Mouse (Mus musculus): ENCODE data around the gene Ubr7. TPM values are rescaled to one million over a fixed set of nuclear protein-coding genes. Genes with fewer than 3 reads are reported as not detected.

Gene Ubr7
- polyA plus RNA-seq, 1 experiment from 2014 or later, result 25.6 TPM

GRCm38 (mm10) chr12:102723861-102724260 lies 33.9 kb upstream of the Ubr7 start:
- Histone ChIP-seq H3K9ac (no peak overlapping the region), H3K36me3 (no peaks in the 10 kb centered on the region), H3K4me1 (replicated peaks) (peaks cover 4% of the 10 kb centered on the region), H3K27ac (peak overlapping the region; percentile 33; the same call in 1 of the 2 replicates), H3K9me3 (replicated peaks) (no peaks in the 10 kb centered on the region), H3K27me3 (no peaks in the 10 kb centered on the region), H3K4me2 (no peak overlapping the region), H3K4me3 (no peak overlapping the region)
- no peak for ATAC-seq (replicated peaks; ENCODE audit: insufficient number of reproducible peaks, insufficient read depth, low FRiP score, low read depth)
- WGBS, result 34% methylated on average over 6 of the region's 6 CpGs

DNA sequence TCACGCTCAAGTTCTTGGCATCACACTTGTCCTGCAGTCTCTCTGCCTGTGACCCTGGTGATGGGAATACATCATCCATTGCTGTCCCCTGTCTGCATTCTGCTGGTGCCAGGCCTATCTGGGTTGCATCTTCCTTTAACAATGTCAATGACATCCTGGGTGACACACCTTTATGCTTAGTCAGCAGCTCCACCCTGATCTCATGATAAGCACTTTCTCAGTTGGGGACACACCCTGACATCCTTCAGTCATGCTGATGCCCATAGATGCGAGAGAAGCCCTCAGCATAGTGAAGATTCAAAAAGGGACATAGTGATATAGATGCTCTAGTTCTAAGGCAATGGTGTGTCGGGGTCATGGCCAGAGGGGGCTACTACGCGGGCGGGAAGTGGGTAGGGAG lies 32.6 kb upstream of the Ubr7 start:
- Histone ChIP-seq H3K36me3 (no peaks in the 10 kb centered on the region), H3K9me3 (replicated peaks) (no peaks in the 10 kb centered on the region), H3K27me3 (no peaks in the 10 kb centered on the region), H3K4me2 (no peak overlapping the region), H3K4me3 (no peak overlapping the region), H3K4me1 (replicated peaks) (peaks cover 2% of the 10 kb centered on the region), H3K27ac (no peak overlapping the region), H3K9ac (no peak overlapping the region)
- ATAC-seq (replicated peaks; ENCODE audit: insufficient number of reproducible peaks, insufficient read depth, low FRiP score, low read depth), result no peak
- 92% methylated on average over 6 of the region's 6 CpGs for WGBS

DNA sequence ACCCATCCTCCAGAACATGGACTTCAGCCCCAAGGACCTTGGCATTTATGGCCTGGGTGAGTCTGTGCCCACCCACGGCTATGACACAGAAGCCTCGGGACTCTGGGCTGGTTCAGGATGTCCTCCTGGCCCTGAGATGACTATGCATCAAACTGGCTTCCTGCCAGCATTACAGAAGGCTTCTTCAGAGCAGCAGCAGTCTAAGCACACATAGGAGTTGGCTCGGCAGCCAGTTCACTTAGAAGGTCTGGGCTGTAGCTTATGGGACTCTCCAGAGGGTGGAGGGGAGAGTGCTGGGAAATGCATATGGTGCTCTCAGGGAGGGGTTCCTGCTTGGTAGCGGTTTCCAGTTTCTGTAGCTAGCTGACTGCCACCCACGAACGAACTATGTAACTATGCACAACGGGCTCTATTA lies 32.0 kb upstream of the Ubr7 start:
- Histone ChIP-seq H3K4me2 (no peak overlapping the region), H3K4me1 (replicated peaks) (peaks cover 8% of the 10 kb centered on the region), H3K4me3 (no peak overlapping the region), H3K9ac (no peak overlapping the region), H3K27me3 (no peaks in the 10 kb centered on the region), H3K9me3 (replicated peaks) (no peaks in the 10 kb centered on the region), H3K36me3 (no peaks in the 10 kb centered on the region), H3K27ac (no peak overlapping the region)
- ATAC-seq (replicated peaks; ENCODE audit: insufficient number of reproducible peaks, insufficient read depth, low FRiP score, low read depth), result no peak
- 68% methylated on average over 7 of the region's 7 CpGs for WGBS

DNA sequence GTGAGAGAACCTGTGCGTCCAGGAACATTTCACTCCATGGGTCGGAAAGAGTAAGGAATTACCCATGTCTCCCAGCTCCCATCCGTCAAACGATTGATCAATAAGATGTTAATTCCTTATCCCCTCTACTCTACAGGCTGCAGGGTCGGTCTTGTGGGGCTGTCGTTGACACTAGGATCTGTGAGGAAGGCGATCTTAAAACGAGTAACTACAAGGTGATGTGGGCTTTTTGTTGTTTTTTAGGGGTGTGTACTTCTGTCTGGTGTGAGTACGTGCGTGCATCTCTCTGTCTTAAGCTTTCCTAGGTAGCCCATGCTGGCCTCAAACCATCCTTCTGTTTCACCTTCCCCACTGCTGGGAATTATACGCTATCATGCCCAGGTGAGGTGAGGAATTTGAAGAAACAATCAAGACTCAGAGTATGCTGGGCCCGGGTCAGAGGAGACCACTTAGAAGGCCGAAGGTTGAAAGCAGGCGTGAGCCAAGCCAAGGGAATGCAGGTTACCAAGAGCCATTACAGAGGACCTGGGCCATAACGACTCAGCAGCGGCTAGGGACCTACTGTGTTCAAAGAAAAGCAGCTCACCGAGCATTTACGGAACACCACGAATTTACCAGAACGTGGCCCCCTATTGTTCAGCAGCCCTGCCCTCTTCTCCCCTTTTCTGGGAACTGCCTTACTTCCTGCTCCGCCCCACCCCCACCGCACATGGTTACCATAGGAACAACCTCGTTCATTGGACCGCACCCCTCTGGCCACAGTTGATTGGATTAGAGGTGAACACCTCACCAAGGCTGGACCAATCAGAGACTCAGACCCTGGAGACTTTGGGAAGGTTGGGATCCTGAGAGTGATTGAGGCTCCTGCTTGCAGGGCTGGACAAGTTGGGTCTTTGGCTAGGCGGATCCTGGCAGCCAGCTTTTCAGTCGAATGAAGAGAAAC lies 27.6 kb upstream of the Ubr7 start:
- peak overlapping the region; percentile 25 for H3K4me3 ChIP-seq
- 36% methylated on average over 26 of the region's 26 CpGs for WGBS
- H3K27me3 ChIP-seq, result no peaks in the 10 kb centered on the region

DNA sequence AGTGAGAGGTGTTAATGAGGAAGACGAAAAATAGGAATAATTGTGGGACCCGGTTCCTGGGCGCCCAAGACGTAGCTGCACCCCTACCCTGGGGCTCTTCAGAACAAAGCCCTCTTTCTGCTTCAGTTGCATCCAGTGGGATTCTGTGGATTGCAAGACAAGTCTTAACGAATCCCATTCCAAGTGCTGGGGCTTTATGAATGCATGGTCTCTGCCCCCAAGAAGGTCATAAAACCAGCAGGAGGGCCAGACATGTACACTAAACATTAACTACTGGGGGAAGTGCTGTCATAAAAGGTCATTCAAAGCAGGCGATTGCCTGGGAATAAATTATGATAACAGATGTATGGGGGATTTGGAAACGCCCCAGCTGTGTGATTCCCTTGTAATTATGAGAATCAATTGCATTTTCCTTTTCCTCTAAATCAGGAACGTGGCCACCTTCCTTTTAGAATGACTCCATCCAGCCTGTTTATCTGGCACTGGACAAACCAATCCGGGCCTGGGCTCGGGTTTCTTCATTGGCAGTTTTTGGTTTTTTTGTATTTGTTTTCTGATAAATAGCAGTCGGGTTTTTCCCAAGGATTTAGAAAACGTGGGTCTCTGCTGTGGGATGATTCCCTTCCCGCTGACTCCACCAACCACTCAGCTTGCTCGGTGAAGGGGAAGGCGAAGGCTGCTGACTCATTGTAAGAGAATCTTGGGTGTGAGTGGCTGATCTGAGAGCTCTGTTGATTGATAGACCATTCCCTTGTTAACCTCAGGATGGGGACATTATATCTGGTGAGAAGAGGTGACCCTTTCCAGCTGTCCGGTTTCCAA lies 26.8 kb upstream of the Ubr7 start:
- no peaks in the 10 kb centered on the region for H3K36me3 ChIP-seq
- 0 out of 2 replicates have a peak overlapping the region, but pooled peaks have one; percentile 8 for H3K27ac ChIP-seq
- no peak overlapping the region for H3K9ac ChIP-seq
- H3K9me3 ChIP-seq (replicated peaks), result no peaks in the 10 kb centered on the region
- peak overlapping the region; percentile 52 for H3K4me2 ChIP-seq
- 37% methylated on average over 16 of the region's 16 CpGs for WGBS
- H3K27me3 ChIP-seq, result no peaks in the 10 kb centered on the region
- H3K4me1 ChIP-seq (replicated peaks), result peaks cover 19% of the 10 kb centered on the region
- ATAC-seq (replicated peaks; ENCODE audit: insufficient number of reproducible peaks, insufficient read depth, low FRiP score, low read depth), result no peak
- no peak overlapping the region for H3K4me3 ChIP-seq

More for the DNA sequence above, 27.6 kb upstream of the Ubr7 start:
- H3K27ac ChIP-seq, result no peak overlapping the region
- no peaks in the 10 kb centered on the region for H3K9me3 ChIP-seq (replicated peaks)
- H3K36me3 ChIP-seq, result no peaks in the 10 kb centered on the region
- peak overlapping the region; percentile 52 for H3K4me2 ChIP-seq
- H3K9ac ChIP-seq, result no peak overlapping the region
- peak; percentile 84 for ATAC-seq (replicated peaks; ENCODE audit: insufficient number of reproducible peaks, insufficient read depth, low FRiP score, low read depth)
- peaks cover 19% of the 10 kb centered on the region for H3K4me1 ChIP-seq (replicated peaks)

DNA sequence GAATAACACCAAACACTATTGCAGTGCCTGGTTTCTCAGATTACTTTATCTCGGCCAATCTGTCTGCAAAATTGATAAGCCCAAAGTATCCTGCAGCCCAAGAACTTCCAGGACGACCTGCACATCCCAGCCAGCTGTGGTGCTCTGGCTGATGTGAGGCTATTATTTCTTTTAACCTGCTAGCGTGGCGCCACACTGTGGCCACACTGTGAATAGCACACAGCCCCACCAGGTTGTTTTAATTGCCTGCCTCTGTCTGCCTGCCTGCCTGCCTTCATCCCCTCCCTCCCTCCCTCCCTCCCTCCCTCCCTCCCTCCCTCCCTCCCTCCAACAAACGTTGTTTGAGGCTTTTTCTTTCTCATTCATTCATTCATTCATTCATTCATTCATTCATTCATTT lies 24.4 kb upstream of the Ubr7 start:
- ATAC-seq (replicated peaks; ENCODE audit: insufficient number of reproducible peaks, insufficient read depth, low FRiP score, low read depth), result no peak
- no peaks in the 10 kb centered on the region for H3K27me3 ChIP-seq
- WGBS, result 10% methylated on average over 5 of the region's 5 CpGs
- no peak overlapping the region for H3K4me2 ChIP-seq
- no peaks in the 10 kb centered on the region for H3K36me3 ChIP-seq
- H3K27ac ChIP-seq, result no peak overlapping the region
- H3K4me1 ChIP-seq (replicated peaks), result peaks cover 19% of the 10 kb centered on the region
- H3K9me3 ChIP-seq (replicated peaks), result no peaks in the 10 kb centered on the region
- no peak overlapping the region for H3K4me3 ChIP-seq
- H3K9ac ChIP-seq, result no peak overlapping the region

DNA sequence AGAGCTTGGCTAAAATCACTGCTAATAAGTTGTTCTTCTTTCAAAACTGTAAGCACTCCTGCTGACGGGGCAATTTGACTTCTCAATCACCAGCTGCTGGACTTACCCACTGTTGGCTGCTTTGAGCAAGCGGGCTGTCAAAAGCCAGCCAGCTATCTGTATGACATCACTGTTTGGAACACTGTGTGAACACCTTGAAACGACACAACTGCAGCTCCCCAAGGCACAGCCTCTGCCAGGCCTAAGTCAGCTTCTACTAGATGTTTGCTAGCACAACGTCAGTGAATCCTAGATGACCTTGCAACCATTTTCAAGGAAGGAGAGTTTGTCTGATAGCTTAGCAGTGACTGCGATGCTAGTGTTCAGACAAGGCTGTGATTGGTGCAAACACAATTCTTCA lies 18.7 kb upstream of the Ubr7 start:
- Histone ChIP-seq H3K27me3 (no peaks in the 10 kb centered on the region), H3K9me3 (replicated peaks) (no peaks in the 10 kb centered on the region), H3K4me3 (no peak overlapping the region), H3K9ac (no peak overlapping the region), H3K4me2 (no peak overlapping the region), H3K27ac (no peak overlapping the region), H3K36me3 (no peaks in the 10 kb centered on the region), H3K4me1 (replicated peaks) (peaks cover 10% of the 10 kb centered on the region)
- 46% methylated on average over 5 of the region's 5 CpGs for WGBS
- ATAC-seq (replicated peaks; ENCODE audit: insufficient number of reproducible peaks, insufficient read depth, low FRiP score, low read depth), result no peak

DNA sequence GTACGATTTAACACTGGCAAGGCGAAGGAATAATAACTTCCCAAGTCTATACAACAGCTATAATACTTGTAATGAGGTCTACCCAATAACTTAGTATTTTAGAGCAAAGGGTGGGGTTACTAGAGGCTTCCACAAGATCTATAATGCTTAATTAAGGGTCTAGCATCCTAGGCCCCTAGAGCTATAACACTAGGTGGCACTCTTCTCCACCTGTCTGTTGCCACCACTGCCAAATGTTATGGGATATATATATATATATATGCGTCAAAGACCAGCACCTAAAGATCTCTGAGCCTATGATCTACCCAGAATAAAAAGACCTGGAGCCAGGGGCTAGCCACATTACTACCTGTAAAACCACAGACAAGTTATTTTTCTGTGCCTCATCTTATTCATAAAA lies 17.5 kb upstream of the Ubr7 start:
- no peaks in the 10 kb centered on the region for H3K9me3 ChIP-seq (replicated peaks)
- H3K36me3 ChIP-seq, result no peaks in the 10 kb centered on the region
- H3K4me2 ChIP-seq, result no peak overlapping the region
- peaks cover 19% of the 10 kb centered on the region for H3K4me1 ChIP-seq (replicated peaks)
- H3K4me3 ChIP-seq, result no peak overlapping the region
- 68% methylated on average over 3 of the region's 3 CpGs for WGBS
- H3K27me3 ChIP-seq, result no peaks in the 10 kb centered on the region
- H3K9ac ChIP-seq, result no peak overlapping the region
- no peak overlapping the region for H3K27ac ChIP-seq
- ATAC-seq (replicated peaks; ENCODE audit: insufficient number of reproducible peaks, insufficient read depth, low FRiP score, low read depth), result no peak

DNA sequence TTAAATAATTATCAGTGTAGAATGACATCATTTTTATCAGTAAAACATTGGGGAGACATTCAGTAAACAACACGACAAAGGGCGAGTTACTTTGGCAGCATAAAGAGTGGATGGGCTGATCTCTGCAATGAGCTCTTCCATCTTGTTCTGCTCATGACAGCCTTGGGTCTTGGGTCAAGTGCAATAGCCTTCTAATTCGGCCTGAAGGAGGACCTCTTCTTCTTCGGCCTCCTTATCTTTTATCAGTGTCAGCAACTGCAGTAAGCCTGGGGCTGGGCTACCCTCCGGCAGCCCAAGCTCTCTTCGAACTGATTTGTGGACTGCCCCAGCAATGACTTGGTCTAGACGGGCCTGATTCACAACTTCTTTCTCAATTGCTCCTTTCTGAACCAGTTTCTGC lies 15.7 kb upstream of the Ubr7 start:
- Histone ChIP-seq H3K9ac (no peak overlapping the region), H3K4me1 (replicated peaks) (peaks cover 21% of the 10 kb centered on the region), H3K4me3 (no peak overlapping the region), H3K9me3 (replicated peaks) (no peaks in the 10 kb centered on the region), H3K36me3 (peaks cover 11% of the 10 kb centered on the region), H3K27ac (no peak overlapping the region), H3K27me3 (no peaks in the 10 kb centered on the region), H3K4me2 (no peak overlapping the region)
- 57% methylated on average over 7 of the region's 7 CpGs for WGBS
- ATAC-seq (replicated peaks; ENCODE audit: insufficient number of reproducible peaks, insufficient read depth, low FRiP score, low read depth), result no peak

GRCm38 (mm10) chr12:102743036-102743588 lies 14.7 kb upstream of the Ubr7 start:
- H3K9ac ChIP-seq, result peak overlapping the region; percentile 91
- H3K4me2 ChIP-seq, result peak overlapping the region; percentile 82
- peak overlapping the region; percentile 93 for H3K4me3 ChIP-seq
- H3K36me3 ChIP-seq, result peaks cover 14% of the 10 kb centered on the region
- H3K9me3 ChIP-seq (replicated peaks), result no peaks in the 10 kb centered on the region
- H3K27ac ChIP-seq, result peak overlapping the region; percentile 97
- no peaks in the 10 kb centered on the region for H3K27me3 ChIP-seq
- peak; percentile 20; the same call in 1 of the 2 replicates for ATAC-seq (replicated peaks; ENCODE audit: insufficient number of reproducible peaks, insufficient read depth, low FRiP score, low read depth)
- peaks cover 21% of the 10 kb centered on the region for H3K4me1 ChIP-seq (replicated peaks)
- under 1% methylated on average over 33 of the region's 33 CpGs for WGBS

All from heart, embryonic 15.5 days (tissue).